Mouse (Mus musculus) limb, embryonic 12.5 days (tissue): Measurements from ENCODE around the gene Gm44790. TPM values are rescaled to one million over a fixed set of nuclear protein-coding genes. Genes with fewer than 3 reads are reported as not detected.

Source experiments
- ATAC-seq: fragments of 200-750 bp; cut with Nextera tagmentation; 2 replicates; pipeline ENCODE4 v1.8.0; 2017; ENCODE audit warnings: low read depth, moderate TSS enrichment; ENCODE audit not compliant: insufficient number of reproducible peaks, insufficient read depth, low FRiP score, low TSS enrichment
- H3K27ac ChIP-seq: fragments of 300-500 bp; sonication (generic); 2 replicates; pipeline ENCODE4 v1.5.1; 2016; ENCODE audit warnings: mild to moderate bottlenecking, moderate library complexity
- H3K27me3 ChIP-seq: fragments of 300-500 bp; sonication (generic); 2 replicates; pipeline ENCODE4 v1.6.1; 2016; ENCODE audit warnings: mild to moderate bottlenecking, moderate library complexity
- H3K36me3 ChIP-seq: fragments of 300-500 bp; sonication (generic); 2 replicates; pipeline ENCODE4 v1.6.1; 2016; ENCODE audit warnings: mild to moderate bottlenecking, moderate library complexity
- H3K4me1 ChIP-seq: fragments of 300-500 bp; sonication (generic); replicated peaks from 2 replicates; pipeline ENCODE4 v1.6.1; 2016
- H3K4me2 ChIP-seq: fragments of 300-500 bp; sonication (generic); 2 replicates; pipeline ENCODE4 v1.6.1; 2016; ENCODE audit warnings: mild to moderate bottlenecking, moderate library complexity
- H3K4me3 ChIP-seq: fragments of 300-500 bp; sonication (generic); replicated peaks from 2 replicates; pipeline ENCODE4 v1.5.1; 2016; ENCODE audit warnings: mild to moderate bottlenecking
- H3K9ac ChIP-seq: fragments of 300-500 bp; sonication (generic); replicated peaks from 2 replicates; pipeline ENCODE4 v1.6.1; 2016; ENCODE audit warnings: mild to moderate bottlenecking, moderate library complexity
- H3K9me3 ChIP-seq: fragments of 300-500 bp; sonication (generic); 2 replicates; pipeline ENCODE4 v1.6.1; 2016; ENCODE audit warnings: mild to moderate bottlenecking, moderate library complexity
- WGBS: fragments of 180-500 bp; shearing (Covaris S2); methylation state at CpG from one replicate; pipeline ENCODE4 v1.1.7; 2016; 5-methylcytosine and 5-hydroxymethylcytosine counted together
- polyA plus RNA-seq: library from polyadenylated mRNA; unstranded; fragments of >200 nt; fragmentation: Nextera tagmentation; extraction: Ambion mirVana; gene quantifications from 2 replicates; pipeline ENCODE4 v1.2.1, GENCODE M21; 2016

Gene Gm44790
- polyA plus RNA-seq, 1 experiment from 2014 or later: not detected

DNA sequence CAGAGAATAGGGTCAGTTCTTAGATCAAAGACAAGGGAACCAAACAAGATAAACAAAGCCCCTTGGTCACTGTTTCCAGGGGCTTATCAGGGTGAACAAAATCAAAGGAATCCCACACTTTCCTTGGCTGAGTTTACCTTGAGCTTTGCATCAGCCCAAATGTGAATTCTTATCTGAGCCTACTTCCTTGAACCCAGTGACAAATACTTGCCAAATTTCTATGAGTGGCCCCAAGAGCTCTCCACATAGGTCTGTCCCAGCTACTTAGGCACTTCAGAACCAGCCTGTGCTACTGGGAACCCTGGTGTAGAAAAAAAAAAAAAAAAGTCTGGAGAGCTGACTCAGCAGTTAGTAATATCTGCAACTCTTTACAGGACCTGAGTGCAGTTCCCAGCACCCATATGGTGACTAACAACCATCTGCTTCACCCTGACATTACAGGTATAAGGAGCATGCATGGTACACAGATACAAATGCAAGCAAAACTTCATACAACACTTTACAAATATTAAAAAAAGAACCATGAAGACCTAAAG lies 48.3 kb downstream of the Gm44790 start:
- Histone ChIP-seq H3K36me3 (peaks cover 4% of the 10 kb centered on the region; the same call in 1 of the 2 replicates), H3K27me3 (no peaks in the 10 kb centered on the region), H3K9me3 (no peaks in the 10 kb centered on the region), H3K4me1 (peaks cover 39% of the 10 kb centered on the region), H3K27ac (peak overlapping the region; percentile 64; the same call in 1 of the 2 replicates), H3K4me2 (no peak overlapping the region), H3K9ac (no peak overlapping the region), H3K4me3 (no peak overlapping the region)
- ATAC-seq: no peak

DNA sequence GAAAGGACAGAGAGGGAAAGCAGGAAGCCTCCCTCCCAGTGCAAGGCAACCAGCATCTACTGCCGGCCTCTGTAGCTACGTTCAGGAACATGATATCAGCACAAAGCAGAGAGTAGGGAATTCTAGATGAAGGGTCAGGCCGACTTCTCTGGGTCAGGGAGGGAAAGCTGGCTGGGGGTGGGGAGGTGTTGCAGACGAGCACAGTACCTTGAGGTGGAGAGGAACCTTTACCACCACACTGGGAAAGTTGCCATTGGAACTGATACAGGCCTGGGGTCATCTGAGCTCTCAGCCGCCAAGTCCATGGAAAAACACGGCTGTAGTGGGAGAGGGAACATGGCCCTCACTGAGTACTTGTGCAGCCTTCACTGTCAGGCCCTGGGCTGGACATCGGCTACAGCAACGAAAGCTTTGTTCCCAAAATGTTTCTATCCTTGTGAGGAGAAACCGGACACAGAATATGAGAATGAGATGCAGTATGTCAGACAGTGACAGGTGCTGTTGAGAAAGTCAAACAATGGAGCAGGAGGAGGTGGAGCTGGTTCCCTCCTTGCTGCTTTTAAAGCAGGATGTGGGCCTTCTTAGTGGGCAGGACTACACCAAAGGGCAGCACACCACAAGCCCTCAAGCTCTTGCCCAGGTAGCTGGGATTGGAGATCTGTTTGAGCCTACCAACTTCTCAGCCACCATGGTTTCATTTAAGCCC lies 49.2 kb downstream of the Gm44790 start:
- Histone ChIP-seq H3K36me3 (no peaks in the 10 kb centered on the region), H3K4me1 (peaks cover 48% of the 10 kb centered on the region), H3K4me2 (no peak overlapping the region), H3K9ac (no peak overlapping the region), H3K27me3 (no peaks in the 10 kb centered on the region), H3K27ac (peak overlapping the region; percentile 64), H3K9me3 (no peaks in the 10 kb centered on the region), H3K4me3 (no peak overlapping the region)
- ATAC-seq: no peak
- 71% methylated on average over 9 of the region's 9 CpGs for whole genome bisulfite sequencing

DNA sequence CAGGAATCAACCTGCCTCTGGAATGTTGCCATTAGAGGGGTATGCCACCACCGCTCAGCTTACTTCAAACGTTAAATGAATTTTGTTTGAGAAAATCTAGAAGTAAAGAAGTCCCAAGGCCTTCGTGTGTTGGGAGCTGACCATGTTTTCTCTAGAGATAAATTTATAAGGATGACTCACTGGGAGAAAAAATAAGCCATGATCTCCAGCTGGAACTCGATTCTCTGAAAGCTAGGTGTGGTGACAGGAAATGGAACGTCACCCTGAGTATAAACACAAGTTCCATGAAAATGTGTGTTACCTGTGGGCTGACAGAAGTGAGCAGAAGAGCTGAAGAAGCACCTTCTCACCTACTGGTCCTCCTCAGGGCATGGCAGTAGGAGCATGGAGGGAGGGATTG lies 50.5 kb downstream of the Gm44790 start:
- Histone ChIP-seq H3K9ac (no peak overlapping the region), H3K4me3 (no peak overlapping the region), H3K4me1 (peaks cover 58% of the 10 kb centered on the region), H3K4me2 (no peak overlapping the region), H3K36me3 (no peaks in the 10 kb centered on the region), H3K9me3 (no peaks in the 10 kb centered on the region), H3K27ac (peak overlapping the region; percentile 97; the same call in 1 of the 2 replicates), H3K27me3 (no peaks in the 10 kb centered on the region)
- 86% methylated on average over 5 of the region's 5 CpGs for WGBS
- no peak for ATAC-seq

DNA sequence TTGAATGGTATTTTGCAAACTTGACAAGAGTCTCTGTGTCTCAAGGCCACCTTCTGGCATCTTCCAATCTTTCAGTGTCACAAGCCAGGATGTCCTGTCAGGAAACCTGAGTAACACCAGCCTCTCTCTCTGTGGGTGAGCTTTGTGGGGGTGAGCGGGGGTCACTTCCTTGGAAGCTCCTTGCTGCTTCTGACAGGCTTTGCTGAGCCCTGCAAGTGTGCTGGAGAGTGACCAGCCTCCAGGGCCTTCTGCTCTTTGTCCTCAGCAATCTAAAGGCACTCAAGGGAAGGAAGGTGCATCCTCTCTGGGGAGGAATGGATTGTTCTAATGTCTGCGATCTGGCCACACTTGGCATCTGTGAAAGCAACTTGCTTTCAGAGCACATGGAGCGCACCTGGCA lies 52.9 kb downstream of the Gm44790 start:
- H3K4me1 ChIP-seq: peaks cover 50% of the 10 kb centered on the region
- no peaks in the 10 kb centered on the region for H3K36me3 ChIP-seq
- ATAC-seq: no peak
- peak overlapping the region; percentile 44 for H3K4me2 ChIP-seq
- no peaks in the 10 kb centered on the region for H3K27me3 ChIP-seq
- H3K4me3 ChIP-seq: no peak overlapping the region
- peak overlapping the region; percentile 97 for H3K27ac ChIP-seq
- H3K9me3 ChIP-seq: no peaks in the 10 kb centered on the region
- H3K9ac ChIP-seq: peak overlapping the region; percentile 5; the same call in 1 of the 2 replicates
- 56% methylated on average over 3 of the region's 3 CpGs for WGBS

DNA sequence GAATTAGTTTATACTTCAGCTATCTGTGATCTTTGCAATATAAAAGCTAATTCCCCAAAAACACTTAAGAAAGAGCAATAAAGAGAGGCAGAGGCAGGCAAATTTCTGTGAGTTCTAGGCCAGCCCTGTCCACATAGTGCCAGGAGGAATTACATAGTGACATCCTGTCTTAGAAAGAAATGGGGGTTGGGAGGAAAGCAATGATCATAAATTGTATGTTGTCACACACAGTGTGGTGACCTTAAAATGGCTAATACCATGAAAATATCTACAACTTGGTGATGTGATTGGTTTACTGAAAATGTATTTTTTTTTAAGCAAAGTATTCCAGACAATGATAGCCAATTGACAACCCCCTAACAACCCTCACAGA lies 53.3 kb downstream of the Gm44790 start:
- no peaks in the 10 kb centered on the region for H3K36me3 ChIP-seq
- ATAC-seq: peak; percentile 26; the same call in 1 of the 2 replicates
- H3K4me2 ChIP-seq: peak overlapping the region; percentile 44
- no peak overlapping the region for H3K4me3 ChIP-seq
- H3K4me1 ChIP-seq: peaks cover 52% of the 10 kb centered on the region
- H3K9me3 ChIP-seq: no peaks in the 10 kb centered on the region
- peak overlapping the region; percentile 97 for H3K27ac ChIP-seq
- no peak overlapping the region for H3K9ac ChIP-seq
- no peaks in the 10 kb centered on the region for H3K27me3 ChIP-seq

GRCm38 (mm10) chr6:86480189-86480831 lies 53.9 kb downstream of the Gm44790 start:
- H3K4me2 ChIP-seq: peak overlapping the region; percentile 44
- ATAC-seq: peak; percentile 79
- H3K9me3 ChIP-seq: no peaks in the 10 kb centered on the region
- peaks cover 52% of the 10 kb centered on the region for H3K4me1 ChIP-seq
- peak overlapping the region; percentile 97 for H3K27ac ChIP-seq
- 0 out of 2 replicates have a peak overlapping the region, but pooled peaks have one; percentile 18 for H3K9ac ChIP-seq
- WGBS: 17% methylated on average over 9 of the region's 9 CpGs
- H3K27me3 ChIP-seq: no peaks in the 10 kb centered on the region
- no peaks in the 10 kb centered on the region for H3K36me3 ChIP-seq
- H3K4me3 ChIP-seq: peak overlapping the region; percentile 14

GRCm38 (mm10) chr6:86481871-86482270 lies 55.4 kb downstream of the Gm44790 start:
- Histone ChIP-seq H3K4me2 (0 out of 2 replicates have a peak overlapping the region, but pooled peaks have one; percentile 44), H3K27ac (peak overlapping the region; percentile 97; the same call in 1 of the 2 replicates), H3K4me3 (no peak overlapping the region), H3K27me3 (no peaks in the 10 kb centered on the region), H3K9me3 (no peaks in the 10 kb centered on the region), H3K36me3 (no peaks in the 10 kb centered on the region), H3K4me1 (peaks cover 53% of the 10 kb centered on the region), H3K9ac (no peak overlapping the region)
- 87% methylated on average over 5 of the region's 5 CpGs for WGBS
- no peak for ATAC-seq

GRCm38 (mm10) chr6:86485943-86486640 lies 59.6 kb downstream of the Gm44790 start:
- Histone ChIP-seq H3K4me1 (peaks cover 28% of the 10 kb centered on the region), H3K9ac (no peak overlapping the region), H3K4me3 (no peak overlapping the region), H3K9me3 (no peaks in the 10 kb centered on the region), H3K36me3 (no peaks in the 10 kb centered on the region), H3K27me3 (no peaks in the 10 kb centered on the region), H3K4me2 (no peak overlapping the region), H3K27ac (no peak overlapping the region)
- ATAC-seq: no peak
- 86% methylated on average over 5 of the region's 7 CpGs for WGBS

DNA sequence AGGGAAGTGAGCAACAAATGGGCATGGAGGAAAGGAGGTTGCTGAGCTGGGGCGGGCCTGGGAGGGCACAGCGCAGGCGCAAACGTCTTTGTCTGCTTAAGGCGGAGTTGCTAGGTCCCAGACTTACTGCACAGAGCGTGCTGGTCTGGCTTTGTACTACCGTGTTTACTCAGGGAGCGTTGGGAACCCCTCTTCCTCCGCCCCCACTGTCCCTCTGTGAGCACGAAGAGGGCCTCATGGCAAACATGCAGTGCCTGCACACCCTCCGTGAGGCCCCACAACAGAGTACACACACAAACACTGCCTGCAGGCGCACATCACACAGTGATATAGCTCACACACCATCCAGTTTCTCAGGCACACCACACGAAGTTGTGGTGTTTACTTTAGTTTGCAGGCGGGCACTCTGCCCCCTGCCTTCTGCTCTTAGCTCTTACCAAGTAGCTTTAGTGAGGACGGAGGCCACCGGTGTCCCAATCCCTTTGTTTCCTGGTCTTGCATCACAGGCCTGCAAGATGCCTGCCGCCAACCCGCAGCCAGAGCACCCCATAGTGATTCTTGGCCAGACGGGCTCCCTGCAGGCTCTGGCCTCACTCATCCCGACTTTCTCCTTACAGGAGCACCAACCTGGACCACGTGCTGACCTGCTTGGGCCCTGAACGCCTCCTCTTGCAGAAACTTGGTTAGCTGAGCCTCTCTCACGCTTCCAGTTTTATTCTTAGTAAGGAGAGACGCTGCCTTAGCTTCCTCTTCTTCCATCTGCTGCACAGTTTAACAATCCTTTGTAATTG lies 61.1 kb downstream of the Gm44790 start:
- peak overlapping the region; percentile 27 for H3K4me2 ChIP-seq
- 12% methylated on average over 24 of the region's 24 CpGs for WGBS
- no peaks in the 10 kb centered on the region for H3K36me3 ChIP-seq
- H3K4me1 ChIP-seq: peaks cover 19% of the 10 kb centered on the region
- H3K27ac ChIP-seq: peak overlapping the region; percentile 96
- H3K4me3 ChIP-seq: peak overlapping the region; percentile 6; the same call in 1 of the 2 replicates
- H3K9me3 ChIP-seq: no peaks in the 10 kb centered on the region
- H3K9ac ChIP-seq: peak overlapping the region; percentile 55; the same call in 1 of the 2 replicates
- ATAC-seq: peak; percentile 83; the same call in 1 of the 2 replicates
- H3K27me3 ChIP-seq: no peaks in the 10 kb centered on the region

DNA sequence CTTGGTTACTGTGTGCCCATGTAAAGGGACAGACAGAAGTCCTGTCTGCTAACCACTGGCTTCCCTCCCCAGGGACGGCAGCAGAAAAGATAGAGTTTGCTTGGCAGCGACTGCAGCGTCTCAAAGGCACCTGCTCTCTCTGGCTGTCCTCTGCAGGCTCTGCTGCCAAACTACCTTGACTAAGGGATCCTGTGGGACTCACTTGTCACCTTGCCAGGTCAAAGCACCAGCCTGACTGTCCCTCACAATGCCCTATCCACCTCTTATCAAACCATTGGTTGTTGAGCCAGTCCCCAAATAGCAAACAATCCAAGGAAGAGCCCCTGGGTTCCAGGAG lies 61.7 kb downstream of the Gm44790 start:
- peak overlapping the region; percentile 55; the same call in 1 of the 2 replicates for H3K9ac ChIP-seq
- 56% methylated on average over 3 of the region's 3 CpGs for WGBS
- no peaks in the 10 kb centered on the region for H3K36me3 ChIP-seq

More for the DNA sequence above, 61.7 kb downstream of the Gm44790 start:
- Histone ChIP-seq H3K27me3 (no peaks in the 10 kb centered on the region), H3K4me1 (peaks cover 19% of the 10 kb centered on the region), H3K9me3 (no peaks in the 10 kb centered on the region), H3K4me3 (no peak overlapping the region), H3K27ac (peak overlapping the region; percentile 96), H3K4me2 (peak overlapping the region; percentile 27; the same call in 1 of the 2 replicates)
- ATAC-seq: no peak
